Mouse (Mus musculus): ENCODE measurements around the gene Samd3. TPM values are rescaled to one million over a fixed set of nuclear protein-coding genes. Genes with fewer than 3 reads are reported as not detected.

The Samd3 gene
- total and polyA plus RNA-seq, 2 experiments = 0.07 to 0.28 TPM

- no peaks in the 10 kb centered on the region for H3K4me1 ChIP-seq (ENCODE audit: control insufficient read depth, insufficient read depth, low read length)
- TF ChIP-seq POLR2A (IDR thresholded peaks at IDR 0.05; ENCODE audit: extremely low read depth, insufficient read depth, low read length) (no peak), CTCF (IDR thresholded peaks at IDR 0.05; ENCODE audit: low read depth, low read length) (no peak)
- no peaks in the 10 kb centered on the region for H3K36me3 ChIP-seq (ENCODE audit: control insufficient read depth, insufficient read depth, low read length)
- no peaks in the 10 kb centered on the region for H3K79me2 ChIP-seq (ENCODE audit: control insufficient read depth, insufficient read depth, low read length)
- WGBS = 87% methylated on average over 3 of the region's 3 CpGs
- H3K27ac ChIP-seq (replicated peaks; ENCODE audit: insufficient read depth, low read depth, low read length) = no peak overlapping the region
- DNase-seq (ENCODE audit: extremely low read depth, low read depth, low spot score) = no peak
- H3K27me3 ChIP-seq (ENCODE audit: control insufficient read depth, insufficient read depth, low read length) = no peaks in the 10 kb centered on the region
- H3K9ac ChIP-seq (ENCODE audit: low read depth, low read length) = no peak overlapping the region
- H3K4me3 ChIP-seq (ENCODE audit: insufficient read depth, low read depth, low read length) = no peak overlapping the region
Observed at GRCm38 (mm10) chr10:26243203-26243602, 13.7 kb downstream of the Samd3 start.

- H3K27me3 ChIP-seq (ENCODE audit: control insufficient read depth, insufficient read depth, low read length) = no peaks in the 10 kb centered on the region
- no peaks in the 10 kb centered on the region for H3K36me3 ChIP-seq (ENCODE audit: control insufficient read depth, insufficient read depth, low read length)
- H3K27ac ChIP-seq (replicated peaks; ENCODE audit: insufficient read depth, low read depth, low read length) = no peak overlapping the region
- H3K79me2 ChIP-seq (ENCODE audit: control insufficient read depth, insufficient read depth, low read length) = no peaks in the 10 kb centered on the region
- 94% methylated on average over 6 of the region's 6 CpGs for WGBS
- H3K9ac ChIP-seq (ENCODE audit: low read depth, low read length) = no peak overlapping the region
- TF ChIP-seq POLR2A (IDR thresholded peaks at IDR 0.05; ENCODE audit: extremely low read depth, insufficient read depth, low read length) = no peak
- TF ChIP-seq CTCF (IDR thresholded peaks at IDR 0.05; ENCODE audit: low read depth, low read length) = no peak
- H3K4me1 ChIP-seq (ENCODE audit: control insufficient read depth, insufficient read depth, low read length) = no peaks in the 10 kb centered on the region
- no peak for DNase-seq (ENCODE audit: extremely low read depth, low read depth, low spot score)
- no peak overlapping the region for H3K4me3 ChIP-seq (ENCODE audit: insufficient read depth, low read depth, low read length)
Observed at GRCm38 (mm10) chr10:26244466-26244865, 15.0 kb downstream of the Samd3 start.

GRCm38 (mm10) chr10:26249426-26250165 lies 20.1 kb downstream of the Samd3 start:
- Histone ChIP-seq H3K9ac (ENCODE audit: low read depth, low read length) (no peak overlapping the region), H3K27ac (replicated peaks; ENCODE audit: insufficient read depth, low read depth, low read length) (no peak overlapping the region), H3K4me1 (ENCODE audit: control insufficient read depth, insufficient read depth, low read length) (no peaks in the 10 kb centered on the region), H3K4me3 (ENCODE audit: insufficient read depth, low read depth, low read length) (no peak overlapping the region), H3K27me3 (ENCODE audit: control insufficient read depth, insufficient read depth, low read length) (no peaks in the 10 kb centered on the region), H3K79me2 (ENCODE audit: control insufficient read depth, insufficient read depth, low read length) (no peaks in the 10 kb centered on the region), H3K36me3 (ENCODE audit: control insufficient read depth, insufficient read depth, low read length) (no peaks in the 10 kb centered on the region)
- 78% methylated on average over 7 of the region's 7 CpGs for WGBS
- DNase-seq (ENCODE audit: extremely low read depth, low read depth, low spot score) = no peak
- no peak for TF ChIP-seq POLR2A (IDR thresholded peaks at IDR 0.05; ENCODE audit: extremely low read depth, insufficient read depth, low read length)
- no peak for TF ChIP-seq CTCF (IDR thresholded peaks at IDR 0.05; ENCODE audit: low read depth, low read length)

GRCm38 (mm10) chr10:26259908-26260307 lies 30.4 kb downstream of the Samd3 start:
- no peak overlapping the region for H3K27ac ChIP-seq (replicated peaks; ENCODE audit: insufficient read depth, low read depth, low read length)
- H3K4me1 ChIP-seq (ENCODE audit: control insufficient read depth, insufficient read depth, low read length) = no peaks in the 10 kb centered on the region
- 76% methylated on average over 4 of the region's 4 CpGs for WGBS

GRCm38 (mm10) chr10:26263744-26264459 lies 34.4 kb downstream of the Samd3 start:
- H3K27me3 ChIP-seq (ENCODE audit: control insufficient read depth, insufficient read depth, low read length) = no peaks in the 10 kb centered on the region
- H3K4me3 ChIP-seq (ENCODE audit: insufficient read depth, low read depth, low read length) = no peak overlapping the region
- H3K36me3 ChIP-seq (ENCODE audit: control insufficient read depth, insufficient read depth, low read length) = no peaks in the 10 kb centered on the region
- H3K27ac ChIP-seq (replicated peaks; ENCODE audit: insufficient read depth, low read depth, low read length) = no peak overlapping the region
- H3K79me2 ChIP-seq (ENCODE audit: control insufficient read depth, insufficient read depth, low read length) = no peaks in the 10 kb centered on the region
- WGBS = 81% methylated on average over 3 of the region's 3 CpGs
- H3K9ac ChIP-seq (ENCODE audit: low read depth, low read length) = no peak overlapping the region
- DNase-seq (ENCODE audit: extremely low read depth, low read depth, low spot score) = no peak
- TF ChIP-seq CTCF (IDR thresholded peaks at IDR 0.05; ENCODE audit: low read depth, low read length) = no peak
- TF ChIP-seq POLR2A (IDR thresholded peaks at IDR 0.05; ENCODE audit: extremely low read depth, insufficient read depth, low read length) = no peak
- H3K4me1 ChIP-seq (ENCODE audit: control insufficient read depth, insufficient read depth, low read length) = no peaks in the 10 kb centered on the region

More at GRCm38 (mm10) chr10:26259908-26260307, 30.4 kb downstream of the Samd3 start:
- TF ChIP-seq POLR2A (IDR thresholded peaks at IDR 0.05; ENCODE audit: extremely low read depth, insufficient read depth, low read length) = no peak
- TF ChIP-seq CTCF (IDR thresholded peaks at IDR 0.05; ENCODE audit: low read depth, low read length) = no peak
- H3K27me3 ChIP-seq (ENCODE audit: control insufficient read depth, insufficient read depth, low read length) = no peaks in the 10 kb centered on the region
- H3K79me2 ChIP-seq (ENCODE audit: control insufficient read depth, insufficient read depth, low read length) = no peaks in the 10 kb centered on the region
- no peak overlapping the region for H3K4me3 ChIP-seq (ENCODE audit: insufficient read depth, low read depth, low read length)
- no peaks in the 10 kb centered on the region for H3K36me3 ChIP-seq (ENCODE audit: control insufficient read depth, insufficient read depth, low read length)
- no peak overlapping the region for H3K9ac ChIP-seq (ENCODE audit: low read depth, low read length)
- no peak for DNase-seq (ENCODE audit: extremely low read depth, low read depth, low spot score)

- 86% methylated on average over 6 of the region's 6 CpGs for WGBS
- H3K79me2 ChIP-seq (ENCODE audit: control insufficient read depth, insufficient read depth, low read length) = no peaks in the 10 kb centered on the region
- no peak for DNase-seq (ENCODE audit: extremely low read depth, low read depth, low spot score)
- no peak for TF ChIP-seq POLR2A (IDR thresholded peaks at IDR 0.05; ENCODE audit: extremely low read depth, insufficient read depth, low read length)
- TF ChIP-seq CTCF (IDR thresholded peaks at IDR 0.05; ENCODE audit: low read depth, low read length) = no peak
- no peaks in the 10 kb centered on the region for H3K27me3 ChIP-seq (ENCODE audit: control insufficient read depth, insufficient read depth, low read length)
- no peak overlapping the region for H3K4me3 ChIP-seq (ENCODE audit: insufficient read depth, low read depth, low read length)
- H3K27ac ChIP-seq (replicated peaks; ENCODE audit: insufficient read depth, low read depth, low read length) = no peak overlapping the region
- H3K36me3 ChIP-seq (ENCODE audit: control insufficient read depth, insufficient read depth, low read length) = peaks cover 29% of the 10 kb centered on the region
- H3K4me1 ChIP-seq (ENCODE audit: control insufficient read depth, insufficient read depth, low read length) = no peaks in the 10 kb centered on the region
- H3K9ac ChIP-seq (ENCODE audit: low read depth, low read length) = no peak overlapping the region
Observed at GRCm38 (mm10) chr10:26275414-26275813, 45.9 kb downstream of the Samd3 start.

Data from liver, adult 2 months (tissue).